13 mouse cellular contexts compared by ENCODE assay signal in the genomic region with DNA sequence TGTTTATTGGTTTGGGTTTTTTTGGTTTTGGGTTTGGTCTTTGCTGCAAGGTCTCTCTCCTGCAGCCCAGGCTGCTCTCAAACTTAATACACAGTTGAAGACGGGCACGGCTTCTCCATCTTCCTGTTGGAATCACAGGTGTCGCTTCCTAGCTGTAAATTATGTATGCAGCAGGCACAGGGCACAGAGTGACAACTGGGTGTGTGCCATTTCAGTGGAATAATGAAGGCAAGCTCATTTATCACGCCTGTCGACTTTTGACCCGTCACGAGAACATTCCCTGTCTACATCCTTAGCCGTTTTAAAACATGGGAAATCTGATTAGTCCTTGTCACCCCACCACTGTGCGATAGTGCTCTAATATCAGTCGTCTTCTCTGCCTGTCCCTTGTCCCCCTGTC.
"Had no signal": no experiment of that assay in that cellular context is flagged by ENCODE, and none has a peak within 500 bp of the region (broad histone marks: within the 10 kb centered on the region; RNA-seq: fewer than 3 reads in every experiment).

No protein-coding gene starts in this region.

- H3K9me3 ChIP-seq: limb, embryonic 10.5 days; liver, embryonic 15.5 days; midbrain, embryonic 13.5 days had no signal

- H3K27ac ChIP-seq: left cerebral cortex, adult 2 months; limb, embryonic 10.5 days; liver, embryonic 15.5 days; midbrain, embryonic 13.5 days; stomach, postnatal 0 days had no signal

- H3K27me3 ChIP-seq: liver, embryonic 15.5 days; midbrain, embryonic 13.5 days had no signal

- DNase-seq: lung, adult 2 months; lung, postnatal 36 days; right cerebral cortex, adult 18-20 months; right cerebral cortex, postnatal 25 days; thymus, postnatal 14 days had no signal

- H3K9ac ChIP-seq: liver, embryonic 15.5 days; midbrain, embryonic 13.5 days had no signal

- H3K4me3 ChIP-seq: left cerebral cortex, adult 2 months; limb, embryonic 10.5 days; liver, embryonic 15.5 days; midbrain, embryonic 13.5 days had no signal

- H3K36me3 ChIP-seq: limb, embryonic 10.5 days; liver, embryonic 15.5 days; midbrain, embryonic 13.5 days had no signal

- ATAC-seq: inflammation-experienced regulatory T-cells, adult 6 months; lung, postnatal 0 days; midbrain, embryonic 13.5 days had no signal

- H3K4me2 ChIP-seq: liver, embryonic 11.5 days; liver, embryonic 15.5 days; midbrain, embryonic 13.5 days had no signal
